Mouse (Mus musculus) neural tube, embryonic 12.5 days (tissue): ENCODE data around the gene Lrrc42. TPM values are rescaled to one million over a fixed set of nuclear protein-coding genes. Genes with fewer than 3 reads are reported as not detected.

ENCODE experiments used
- ATAC-seq: fragments of 200-750 bp; cut with Nextera tagmentation; 2 replicates; pipeline ENCODE4 v1.8.0; 2017; ENCODE audit warnings: low read depth, mild to moderate bottlenecking, moderate TSS enrichment, moderate library complexity; ENCODE audit not compliant: low FRiP score
- H3K27ac ChIP-seq: fragments of 300-500 bp; sonication (generic); 2 replicates; pipeline ENCODE4 v1.5.1; 2016
- H3K27me3 ChIP-seq: fragments of 300-500 bp; sonication (generic); replicated peaks from 2 replicates; pipeline ENCODE4 v1.6.1; 2016; ENCODE audit warnings: mild to moderate bottlenecking
- H3K36me3 ChIP-seq: fragments of 300-500 bp; sonication (generic); 2 replicates; pipeline ENCODE4 v1.6.1; 2016; ENCODE audit warnings: mild to moderate bottlenecking
- H3K4me1 ChIP-seq: fragments of 300-500 bp; sonication (generic); 2 replicates; pipeline ENCODE4 v1.6.1; 2016
- H3K4me2 ChIP-seq: fragments of 300-500 bp; sonication (generic); replicated peaks from 2 replicates; pipeline ENCODE4 v1.6.1; 2016; ENCODE audit warnings: mild to moderate bottlenecking
- H3K4me3 ChIP-seq: fragments of 300-500 bp; sonication (generic); 2 replicates; pipeline ENCODE4 v1.5.1; 2016
- H3K9ac ChIP-seq: fragments of 300-500 bp; sonication (generic); 2 replicates; pipeline ENCODE4 v1.6.1; 2016; ENCODE audit warnings: mild to moderate bottlenecking
- H3K9me3 ChIP-seq: fragments of 300-500 bp; sonication (generic); 2 replicates; pipeline ENCODE4 v1.6.1; 2016; ENCODE audit warnings: mild to moderate bottlenecking
- WGBS: fragments of 180-500 bp; shearing (Covaris S2); methylation state at CpG from one replicate; pipeline ENCODE4 v1.1.7; 2016; 5-methylcytosine and 5-hydroxymethylcytosine counted together
- polyA plus RNA-seq: library from polyadenylated mRNA; unstranded; fragments of >200 nt; fragmentation: Nextera tagmentation; extraction: Ambion mirVana; gene quantifications from 2 replicates; pipeline ENCODE4 v1.2.1, GENCODE M21; 2016

Lrrc42 gene
- polyA plus RNA-seq, 1 experiment from 2014 or later = 66.3 TPM

GRCm38 (mm10) chr4:107211936-107212335, 41.4 kb downstream of the Lrrc42 start:
- Histone ChIP-seq H3K9ac (no peak overlapping the region), H3K27me3 (no peaks in the 10 kb centered on the region), H3K9me3 (no peaks in the 10 kb centered on the region), H3K4me1 (no peaks in the 10 kb centered on the region), H3K4me2 (no peak overlapping the region), H3K27ac (no peak overlapping the region), H3K4me3 (no peak overlapping the region), H3K36me3 (peaks cover 19% of the 10 kb centered on the region)
- ATAC-seq = no peak
- WGBS = 88% methylated on average over 5 of the region's 5 CpGs

- no peak overlapping the region for H3K4me2 ChIP-seq
- 79% methylated on average over 4 of the region's 4 CpGs for whole genome bisulfite sequencing
- H3K9me3 ChIP-seq = no peaks in the 10 kb centered on the region
- no peaks in the 10 kb centered on the region for H3K4me1 ChIP-seq
- no peak overlapping the region for H3K27ac ChIP-seq
- peaks cover 21% of the 10 kb centered on the region for H3K36me3 ChIP-seq
- H3K9ac ChIP-seq = no peak overlapping the region
- no peak overlapping the region for H3K4me3 ChIP-seq
- H3K27me3 ChIP-seq = no peaks in the 10 kb centered on the region
- no peak for ATAC-seq
These were observed 41.9 kb downstream of the Lrrc42 start for GRCm38 (mm10) chr4:107211465-107211864.

- no peak overlapping the region for H3K9ac ChIP-seq
- no peak overlapping the region for H3K4me3 ChIP-seq
- H3K36me3 ChIP-seq = peaks cover 21% of the 10 kb centered on the region
- 77% methylated on average over 5 of the region's 5 CpGs for WGBS
- no peaks in the 10 kb centered on the region for H3K27me3 ChIP-seq
- H3K4me2 ChIP-seq = no peak overlapping the region
- ATAC-seq = no peak
- no peaks in the 10 kb centered on the region for H3K4me1 ChIP-seq
- H3K9me3 ChIP-seq = no peaks in the 10 kb centered on the region
- H3K27ac ChIP-seq = no peak overlapping the region
These were observed 42.7 kb downstream of the Lrrc42 start for GRCm38 (mm10) chr4:107210483-107211097.

- 91% methylated on average over 3 of the region's 3 CpGs for WGBS
- Histone ChIP-seq H3K4me3 (no peak within 1 kb of the TSS), H3K4me1 (no peaks in the 10 kb centered on the region), H3K27ac (no peak within 1 kb of the TSS), H3K9ac (no peak within 1 kb of the TSS), H3K27me3 (no peaks in the 10 kb centered on the region), H3K4me2 (no peak within 1 kb of the TSS), H3K9me3 (no peaks in the 10 kb centered on the region), H3K36me3 (peaks cover 37% of the 10 kb centered on the region)
- ATAC-seq = no peak
These were observed 44.5 kb downstream of the Lrrc42 start, which contains the start of gene Ldlrad1 for GRCm38 (mm10) chr4:107208880-107209279. TSS of gene Ldlrad1 (plus strand) at chr4:107209180.

- 100% methylated on average over 2 of the region's 2 CpGs for WGBS
- H3K27ac ChIP-seq = no peak overlapping the region
- no peak overlapping the region for H3K9ac ChIP-seq
- no peaks in the 10 kb centered on the region for H3K9me3 ChIP-seq
- peaks cover 55% of the 10 kb centered on the region for H3K36me3 ChIP-seq
- H3K4me2 ChIP-seq = no peak overlapping the region
- no peaks in the 10 kb centered on the region for H3K27me3 ChIP-seq
- no peak for ATAC-seq
- no peaks in the 10 kb centered on the region for H3K4me1 ChIP-seq
- no peak overlapping the region for H3K4me3 ChIP-seq
These were observed 46.3 kb downstream of the Lrrc42 start for GRCm38 (mm10) chr4:107207016-107207415.

GRCm38 (mm10) chr4:107203001-107203400, 50.3 kb downstream of the Lrrc42 start:
- no peak overlapping the region for H3K9ac ChIP-seq
- 88% methylated on average over 7 of the region's 7 CpGs for WGBS
- H3K4me1 ChIP-seq = no peaks in the 10 kb centered on the region
- no peaks in the 10 kb centered on the region for H3K27me3 ChIP-seq
- ATAC-seq = no peak
- H3K27ac ChIP-seq = no peak overlapping the region
- H3K4me3 ChIP-seq = no peak overlapping the region
- H3K36me3 ChIP-seq = peaks cover 85% of the 10 kb centered on the region
- H3K4me2 ChIP-seq = no peak overlapping the region
- no peaks in the 10 kb centered on the region for H3K9me3 ChIP-seq

GRCm38 (mm10) chr4:107201779-107202178, 51.6 kb downstream of the Lrrc42 start:
- Histone ChIP-seq H3K4me2 (no peak overlapping the region), H3K36me3 (peaks cover 84% of the 10 kb centered on the region), H3K9me3 (no peaks in the 10 kb centered on the region), H3K4me1 (no peaks in the 10 kb centered on the region), H3K9ac (no peak overlapping the region), H3K4me3 (no peak overlapping the region), H3K27ac (no peak overlapping the region), H3K27me3 (no peaks in the 10 kb centered on the region)
- ATAC-seq = no peak
- 98% methylated on average over 3 of the region's 3 CpGs for WGBS

- no peaks in the 10 kb centered on the region for H3K4me1 ChIP-seq
- H3K4me2 ChIP-seq = no peak overlapping the region
- no peak overlapping the region for H3K27ac ChIP-seq
- H3K36me3 ChIP-seq = peaks cover 87% of the 10 kb centered on the region
- no peaks in the 10 kb centered on the region for H3K27me3 ChIP-seq
- ATAC-seq = no peak
- WGBS = 95% methylated on average over 5 of the region's 5 CpGs
- H3K4me3 ChIP-seq = no peak overlapping the region
- H3K9me3 ChIP-seq = no peaks in the 10 kb centered on the region
- H3K9ac ChIP-seq = no peak overlapping the region
These were observed 55.3 kb downstream of the Lrrc42 start for GRCm38 (mm10) chr4:107198072-107198471.

- Histone ChIP-seq H3K9ac (no peak overlapping the region), H3K4me3 (no peak overlapping the region), H3K4me2 (no peak overlapping the region), H3K27me3 (no peaks in the 10 kb centered on the region), H3K36me3 (peaks cover 83% of the 10 kb centered on the region), H3K27ac (no peak overlapping the region), H3K9me3 (no peaks in the 10 kb centered on the region), H3K4me1 (no peaks in the 10 kb centered on the region)
- 89% methylated on average over 2 of the region's 2 CpGs for WGBS
- ATAC-seq = no peak
These were observed 56.9 kb downstream of the Lrrc42 start for GRCm38 (mm10) chr4:107196454-107196853.

- no peak overlapping the region for H3K9ac ChIP-seq
- peaks cover 76% of the 10 kb centered on the region for H3K36me3 ChIP-seq
- no peaks in the 10 kb centered on the region for H3K9me3 ChIP-seq
- no peak overlapping the region for H3K4me3 ChIP-seq
- H3K4me1 ChIP-seq = no peaks in the 10 kb centered on the region
- 92% methylated on average over 3 of the region's 3 CpGs for WGBS
- H3K27ac ChIP-seq = no peak overlapping the region
- no peaks in the 10 kb centered on the region for H3K27me3 ChIP-seq
- ATAC-seq = no peak
- no peak overlapping the region for H3K4me2 ChIP-seq
These were observed 59.5 kb downstream of the Lrrc42 start for GRCm38 (mm10) chr4:107193841-107194240.

- 84% methylated on average over 3 of the region's 3 CpGs for WGBS
These were observed 67.6 kb downstream of the Lrrc42 start for GRCm38 (mm10) chr4:107185703-107186102.

More at GRCm38 (mm10) chr4:107185703-107186102, 67.6 kb downstream of the Lrrc42 start:
- Histone ChIP-seq H3K27me3 (no peaks in the 10 kb centered on the region), H3K9ac (no peak overlapping the region), H3K4me1 (peaks cover 11% of the 10 kb centered on the region), H3K4me3 (no peak overlapping the region), H3K9me3 (no peaks in the 10 kb centered on the region), H3K27ac (no peak overlapping the region), H3K36me3 (peaks cover 42% of the 10 kb centered on the region), H3K4me2 (no peak overlapping the region)
- no peak for ATAC-seq
